Mouse (Mus musculus) mouse trophoblast stem cell (cell line): ENCODE measurements around the gene Nectin1.

Experiments
- in situ Hi-C, 2 experiments: fragments of 300-500 bp; cut with MseI, MboI; formaldehyde crosslinking; loops; 2 replicates in 1 of 2; 3 replicates in 1 of 2; pipeline ENCODE4 v1.15.1; 2025

Gene Nectin1

DNA sequence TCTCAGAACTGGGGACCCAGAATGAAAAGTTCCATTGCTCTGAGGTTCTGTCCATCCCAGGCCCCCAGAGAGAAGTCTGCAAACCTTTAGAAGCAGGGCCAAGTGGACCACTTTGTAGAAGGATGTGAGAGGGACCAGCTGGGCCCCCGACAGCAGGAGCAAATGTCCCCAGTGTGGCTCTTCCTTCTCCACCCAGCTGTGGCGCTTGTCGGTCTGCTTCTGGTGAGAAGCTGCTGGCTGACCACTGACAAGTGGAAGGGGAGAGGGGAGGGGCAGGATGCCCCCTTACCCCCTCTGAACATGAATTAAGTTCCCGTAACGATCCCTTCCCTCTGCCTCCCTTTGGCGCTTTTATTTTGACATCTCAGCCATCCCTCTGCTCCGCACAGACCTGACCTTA lies 54.0 kb downstream of the Nectin1 start:
- in situ Hi-C loops = no loop called here

DNA sequence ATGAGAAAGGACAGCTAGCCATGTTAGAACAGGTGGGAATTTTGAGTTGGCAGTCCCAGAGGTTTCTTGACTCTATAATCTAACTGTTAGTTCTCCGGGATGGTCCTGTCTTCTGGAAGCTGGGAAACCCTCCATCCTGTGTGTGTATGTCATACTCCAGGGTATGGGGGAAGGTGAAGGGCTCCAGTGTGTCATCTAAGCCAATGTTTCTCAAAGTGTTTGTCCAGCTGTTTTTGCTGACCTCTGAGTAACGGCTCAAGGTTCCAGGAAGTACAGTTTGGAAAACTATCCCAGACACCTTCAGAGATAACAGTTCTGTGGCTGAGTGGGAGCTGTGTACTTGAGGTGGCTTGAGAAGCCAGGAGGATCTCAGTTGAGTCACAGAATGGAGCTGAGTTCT lies 56.7 kb downstream of the Nectin1 start:
- in situ Hi-C loops = loop anchor here in 1 of 2 experiments (25.0 kb wide), 1 partner anchor 463 kb away; no protein-coding TSS in a partner anchor

DNA sequence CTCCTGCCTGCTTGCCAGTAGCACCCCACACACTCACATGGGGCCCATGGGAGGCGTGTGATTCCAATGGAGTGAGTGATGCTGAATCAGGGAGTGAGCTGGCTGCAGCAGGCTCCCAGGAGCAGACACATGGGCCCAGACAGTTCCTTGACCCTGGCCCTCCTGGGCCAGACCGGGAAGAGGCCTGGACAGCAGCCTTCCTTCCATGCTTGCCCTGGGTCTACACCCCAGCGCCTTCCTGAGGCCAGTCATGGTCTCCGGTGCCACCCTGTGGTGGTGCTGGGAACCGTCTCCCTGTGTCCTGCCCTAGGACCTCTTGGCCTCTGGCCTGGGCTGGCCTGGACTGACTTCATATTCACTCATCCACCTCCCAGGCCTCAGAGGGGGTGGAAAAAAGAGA lies 58.1 kb downstream of the Nectin1 start:
- in situ Hi-C loops = loop anchor here in 1 of 2 experiments (25.0 kb wide), 1 partner anchor 465 kb away; no protein-coding TSS in a partner anchor

DNA sequence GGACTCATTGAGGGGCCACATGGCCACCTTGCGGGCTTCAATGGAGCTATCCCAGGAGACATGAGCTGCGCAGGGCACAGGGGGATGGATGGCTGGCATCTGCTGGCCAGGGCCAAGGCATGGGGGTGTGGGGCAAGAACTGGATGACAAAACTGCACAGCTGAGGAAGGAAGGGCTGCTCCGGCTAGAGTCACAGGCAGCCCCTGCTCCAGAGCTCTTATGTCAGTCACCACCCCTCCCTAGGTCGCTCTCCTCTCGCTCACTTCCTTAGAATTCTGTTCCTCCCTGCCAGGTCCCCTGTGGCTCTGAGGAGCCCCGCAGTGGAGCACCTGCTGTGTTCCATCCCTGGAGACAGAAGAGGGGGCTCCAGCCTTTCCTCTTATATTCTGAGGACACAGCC lies 63.8 kb downstream of the Nectin1 start:
- in situ Hi-C loops = loop anchor here in 1 of 2 experiments (25.0 kb wide), 1 partner anchor 470 kb away; no protein-coding TSS in a partner anchor

DNA sequence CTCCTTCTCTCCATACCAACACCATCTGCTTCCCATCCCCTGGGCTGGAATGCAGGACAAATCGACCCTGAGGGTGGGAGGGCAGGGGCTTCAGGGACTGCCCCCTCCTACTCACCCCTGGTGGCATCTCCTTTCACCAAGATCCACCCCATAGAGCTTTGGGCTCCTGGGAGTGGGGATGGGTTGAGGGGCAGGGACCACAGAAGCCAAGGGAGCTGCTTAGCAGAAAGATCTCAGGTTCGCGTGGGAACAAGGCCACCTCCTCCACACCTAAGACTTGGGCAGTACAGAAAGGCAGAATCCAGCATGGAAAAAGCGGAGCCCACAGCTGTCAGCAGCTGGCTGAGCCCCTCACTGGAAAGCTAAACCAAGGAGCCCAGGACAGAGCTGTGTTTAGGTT lies 64.3 kb downstream of the Nectin1 start:
- in situ Hi-C loops = loop anchor here in 1 of 2 experiments (25.0 kb wide), 1 partner anchor 471 kb away; no protein-coding TSS in a partner anchor

DNA sequence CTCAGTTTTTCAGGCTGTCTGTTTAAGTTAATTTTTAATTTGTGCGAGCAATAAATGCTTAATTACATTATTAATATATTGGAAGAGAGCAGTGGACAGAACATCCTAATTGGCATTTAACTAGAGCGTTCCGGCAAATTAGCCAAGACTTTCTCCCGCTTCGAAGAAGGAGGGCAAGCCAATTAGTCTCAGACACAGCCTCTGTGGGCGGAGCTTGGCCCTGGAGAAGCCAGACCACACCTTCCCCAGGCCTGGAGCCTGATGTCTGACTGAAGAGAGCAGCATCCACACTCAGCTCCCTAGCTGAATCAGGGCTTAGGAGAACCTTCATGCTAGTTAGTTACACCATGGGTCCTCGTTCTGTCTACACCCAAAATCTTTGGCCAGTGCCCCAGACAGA lies 64.8 kb downstream of the Nectin1 start:
- in situ Hi-C loops = loop anchor here in 1 of 2 experiments (25.0 kb wide), 1 partner anchor 471 kb away; no protein-coding TSS in a partner anchor

DNA sequence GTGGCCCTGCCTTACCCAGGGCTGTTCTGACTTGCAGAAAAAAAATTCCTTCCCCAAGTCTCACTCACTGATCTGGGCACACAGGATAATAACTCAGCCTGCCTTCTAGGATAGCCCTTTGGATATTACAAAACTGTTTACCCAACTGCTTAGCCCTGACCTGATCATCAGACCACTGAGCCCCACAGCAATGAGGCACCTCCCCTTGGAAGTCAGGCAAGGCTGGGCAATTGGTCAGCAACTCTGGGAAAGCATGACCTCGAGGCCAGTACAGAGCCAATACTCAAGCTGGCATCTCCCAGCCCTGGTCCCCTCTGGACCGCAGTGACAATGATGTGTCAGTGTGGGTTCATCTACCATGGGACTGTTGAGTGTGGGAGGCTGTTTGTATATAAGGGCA lies 69.4 kb downstream of the Nectin1 start:
- in situ Hi-C loops = loop anchor here in 1 of 2 experiments (25.0 kb wide), 1 partner anchor 476 kb away; no protein-coding TSS in a partner anchor

DNA sequence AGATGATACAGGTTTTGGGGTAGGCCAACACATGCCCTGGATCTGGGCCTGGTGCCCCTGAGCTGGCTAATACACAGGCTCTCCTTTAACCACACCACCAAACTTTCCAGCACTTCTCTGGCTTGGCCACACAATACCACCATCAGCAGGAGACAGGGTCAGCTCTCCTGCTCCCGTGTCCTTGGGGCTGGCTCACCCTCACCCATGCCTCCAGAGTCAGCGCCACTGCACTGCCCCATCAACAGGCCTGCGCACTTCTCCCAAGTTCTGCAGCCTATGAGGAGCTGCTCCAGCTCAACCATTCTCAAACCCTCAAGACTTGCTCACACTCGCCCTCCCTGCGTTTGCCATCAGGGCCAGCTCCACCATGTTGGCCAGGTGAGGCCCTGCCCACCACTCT lies 78.4 kb downstream of the Nectin1 start:
- in situ Hi-C loops = loop anchor here in 1 of 2 experiments (25.0 kb wide), 1 partner anchor 485 kb away; no protein-coding TSS in a partner anchor

DNA sequence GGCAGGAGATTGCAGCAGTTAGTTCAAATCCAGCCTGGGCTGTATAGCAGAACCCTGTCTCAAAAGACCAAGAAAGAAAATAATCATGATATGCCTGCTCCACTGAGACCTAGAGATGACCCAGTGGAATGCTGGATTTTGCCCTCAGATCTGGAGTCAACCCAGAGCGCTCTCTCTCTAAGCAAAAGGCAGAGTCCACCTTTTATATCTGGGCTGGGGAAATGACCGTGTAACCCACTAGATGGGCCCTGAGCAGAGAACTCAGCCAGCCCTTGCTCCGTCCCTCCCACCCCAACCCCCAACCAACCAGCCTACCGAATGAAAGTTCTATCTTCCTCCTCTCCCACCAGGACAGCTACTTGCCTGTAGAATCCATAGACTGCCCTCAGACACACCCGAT lies 81.4 kb downstream of the Nectin1 start:
- in situ Hi-C loops = no loop called here

DNA sequence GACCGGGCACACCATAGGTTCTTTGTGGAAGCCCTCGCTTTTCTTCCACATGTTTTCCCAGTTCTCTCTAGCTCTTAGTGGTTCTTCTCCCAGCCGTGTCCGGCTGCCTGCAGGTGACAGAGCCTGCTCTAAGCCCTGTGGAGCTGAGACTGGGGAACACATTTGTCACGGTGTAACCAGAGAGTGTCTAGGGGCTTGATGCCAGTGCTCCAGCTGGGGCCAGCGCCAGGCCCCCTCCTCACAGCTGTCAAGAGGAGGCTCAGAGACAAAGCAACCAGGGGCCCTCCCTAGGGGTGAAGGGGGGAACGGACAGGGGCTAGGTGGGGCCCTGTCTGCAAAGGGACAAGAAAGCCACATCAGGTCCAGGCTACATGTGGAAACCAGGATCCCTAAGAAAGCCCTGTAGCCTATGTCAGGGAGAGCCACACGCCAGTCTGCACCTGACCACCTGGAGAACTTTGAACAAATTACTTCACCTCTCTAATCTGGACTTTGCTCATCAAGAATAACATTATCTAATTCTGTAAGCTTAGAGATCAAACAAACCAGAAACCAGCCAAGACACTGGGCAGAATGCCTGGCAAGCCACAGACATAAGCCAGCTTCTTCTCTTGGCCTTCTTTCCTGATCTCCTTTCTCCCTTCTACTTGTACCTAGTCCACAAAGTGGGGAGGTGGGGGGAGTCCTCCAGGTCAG lies 82.9 kb downstream of the Nectin1 start:
- in situ Hi-C loops = no loop called here

DNA sequence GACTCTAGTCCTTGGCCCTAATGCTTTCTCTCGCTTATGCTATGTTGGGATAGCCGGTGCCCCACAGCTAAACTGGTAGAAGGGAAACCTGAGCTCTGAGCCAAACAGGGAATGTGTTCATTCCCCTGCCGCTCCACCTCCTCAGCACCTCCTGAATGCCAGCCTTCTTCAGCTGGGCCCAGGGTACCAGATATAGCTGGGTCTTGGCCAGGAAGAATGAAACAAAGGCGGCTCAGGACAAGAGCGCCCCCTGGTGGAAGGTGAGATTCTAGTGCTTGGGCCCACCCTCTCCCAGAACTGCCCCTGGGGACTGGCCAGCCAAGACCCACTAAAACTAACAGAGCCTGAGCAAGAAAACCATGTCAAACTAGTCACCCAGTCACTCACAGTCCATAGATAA lies 83.8 kb downstream of the Nectin1 start:
- in situ Hi-C loops = no loop called here

DNA sequence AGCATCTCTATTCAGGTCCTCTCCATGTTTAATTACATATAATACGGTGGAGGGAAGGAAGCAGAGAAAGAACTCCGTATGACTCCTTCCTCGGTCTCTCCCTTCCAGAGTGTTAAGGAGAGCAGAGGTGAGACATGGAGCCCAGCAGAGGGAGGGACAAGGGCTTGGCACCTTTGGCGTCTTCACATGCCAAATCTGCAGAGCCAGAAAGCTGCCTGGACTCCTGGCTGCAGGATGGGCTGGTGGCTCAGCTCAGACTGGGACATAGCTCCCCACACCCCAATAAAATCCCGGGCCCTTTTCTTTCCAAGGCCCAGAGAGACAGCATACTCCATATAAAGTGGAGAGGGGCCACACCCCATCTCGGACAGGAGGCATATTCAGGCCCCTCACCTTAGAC lies 85.2 kb downstream of the Nectin1 start:
- in situ Hi-C loops = no loop called here

DNA sequence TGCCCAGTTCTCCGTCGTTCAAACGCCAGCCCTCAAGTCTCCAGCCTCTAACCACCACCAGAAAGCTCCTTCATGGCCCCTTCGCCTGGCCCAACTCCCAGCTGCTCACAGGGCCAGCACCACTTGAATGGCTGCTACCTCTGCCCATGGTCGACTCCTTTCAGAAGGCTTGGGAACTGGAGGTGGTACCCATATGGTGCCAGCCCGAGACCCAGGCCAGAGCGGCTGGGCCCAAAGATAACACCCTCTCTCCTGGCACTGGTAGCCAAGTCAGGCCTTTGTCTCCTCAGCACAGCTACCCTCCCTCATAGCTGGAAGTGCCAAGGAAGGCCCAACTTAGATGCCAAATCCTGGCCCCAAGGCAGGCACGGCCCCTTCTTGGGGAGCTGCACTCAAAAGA lies 89.4 kb downstream of the Nectin1 start:
- in situ Hi-C loops = no loop called here

DNA sequence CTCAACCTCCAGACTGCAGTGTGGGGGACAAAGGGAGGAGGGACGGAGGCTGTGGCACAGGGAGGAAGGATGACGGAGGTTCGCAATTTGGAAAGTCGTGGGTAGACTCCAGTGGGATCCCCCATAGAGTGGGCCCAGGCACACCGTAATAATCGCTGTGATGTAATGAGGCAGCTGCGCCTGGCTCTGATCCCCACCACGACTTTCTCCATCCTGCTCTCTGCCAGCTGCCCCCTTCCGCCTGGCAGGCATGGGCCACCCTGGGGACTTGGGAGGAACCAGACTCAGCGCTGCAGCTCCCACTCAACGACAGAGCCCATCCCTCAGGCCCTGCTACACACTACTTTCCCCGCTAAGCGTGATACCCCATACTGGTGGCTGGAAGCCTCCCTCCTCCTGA lies 90.5 kb downstream of the Nectin1 start:
- in situ Hi-C loops = no loop called here

DNA sequence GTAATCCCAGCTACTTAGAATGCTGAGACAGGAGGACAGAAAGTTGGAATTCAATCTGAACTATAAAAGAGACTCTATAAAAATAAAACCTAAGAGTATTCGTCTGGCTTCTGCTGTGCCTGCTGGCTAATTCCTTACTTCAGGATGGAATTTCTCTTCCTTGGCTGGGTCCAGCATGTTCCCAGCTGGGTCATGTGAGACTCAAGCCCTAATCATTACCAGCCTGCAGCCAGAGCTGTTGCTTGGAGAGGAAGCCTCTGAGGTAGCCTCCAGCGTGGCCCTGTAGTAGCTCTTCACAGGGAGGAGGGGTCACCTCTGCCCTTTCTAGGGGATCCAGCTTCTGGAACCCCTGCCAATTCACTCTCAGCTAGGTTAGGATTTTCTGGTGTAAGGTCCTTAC lies 94.8 kb downstream of the Nectin1 start:
- in situ Hi-C loops = no loop called here

DNA sequence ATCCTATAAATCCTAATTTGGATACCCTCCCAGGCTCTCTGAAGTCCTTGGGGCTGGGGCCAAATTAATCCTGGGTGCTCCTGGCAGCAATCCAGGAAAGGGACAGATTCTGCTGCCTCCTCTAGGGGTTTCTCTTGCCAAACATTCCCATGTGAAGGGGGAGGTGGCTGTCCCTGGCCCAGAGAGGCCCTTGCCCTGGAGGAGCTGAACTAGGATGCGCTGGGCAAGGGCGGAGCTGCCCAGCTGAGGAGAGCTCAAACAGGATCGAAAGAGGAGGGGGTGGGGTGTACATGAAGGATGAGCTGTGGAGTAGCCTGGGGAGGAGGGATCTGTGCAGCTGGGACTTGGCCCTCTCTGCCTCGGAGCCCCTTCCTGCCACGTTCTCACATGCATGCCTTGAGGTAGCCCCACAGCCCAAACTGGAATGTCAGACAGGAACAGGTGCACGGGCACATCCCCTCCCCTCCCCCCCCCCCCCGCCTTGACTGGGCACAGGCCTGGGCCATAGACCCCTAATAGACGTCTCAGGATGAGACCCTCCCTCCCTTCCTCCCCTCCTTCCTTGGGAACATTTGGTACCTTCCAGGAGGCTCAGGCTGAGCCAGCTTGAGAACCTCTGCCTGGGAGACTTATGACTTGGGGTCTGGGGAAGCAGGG lies 99.3 kb downstream of the Nectin1 start:
- in situ Hi-C loops = no loop called here

DNA sequence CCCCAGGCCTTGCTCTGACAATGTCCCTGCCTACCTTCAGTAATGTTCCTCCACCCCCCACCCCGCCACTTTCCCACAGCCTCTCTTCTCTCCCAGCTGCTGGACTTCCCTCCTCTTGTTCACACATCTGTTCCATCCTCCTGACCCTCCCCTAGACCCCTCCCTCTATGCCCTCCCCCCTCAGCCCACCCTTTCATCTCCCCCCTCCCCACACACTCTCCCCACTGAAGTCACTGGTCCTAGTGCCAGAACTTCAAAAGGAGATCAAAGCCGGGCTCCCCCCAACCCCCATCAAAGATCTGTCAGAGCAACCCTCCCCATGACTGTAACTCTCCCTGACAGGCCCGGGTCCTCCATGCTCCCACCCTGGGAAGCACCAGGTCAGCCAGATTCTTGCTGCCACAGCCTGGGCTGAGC lies 99.9 kb downstream of the Nectin1 start:
- in situ Hi-C loops = no loop called here

DNA sequence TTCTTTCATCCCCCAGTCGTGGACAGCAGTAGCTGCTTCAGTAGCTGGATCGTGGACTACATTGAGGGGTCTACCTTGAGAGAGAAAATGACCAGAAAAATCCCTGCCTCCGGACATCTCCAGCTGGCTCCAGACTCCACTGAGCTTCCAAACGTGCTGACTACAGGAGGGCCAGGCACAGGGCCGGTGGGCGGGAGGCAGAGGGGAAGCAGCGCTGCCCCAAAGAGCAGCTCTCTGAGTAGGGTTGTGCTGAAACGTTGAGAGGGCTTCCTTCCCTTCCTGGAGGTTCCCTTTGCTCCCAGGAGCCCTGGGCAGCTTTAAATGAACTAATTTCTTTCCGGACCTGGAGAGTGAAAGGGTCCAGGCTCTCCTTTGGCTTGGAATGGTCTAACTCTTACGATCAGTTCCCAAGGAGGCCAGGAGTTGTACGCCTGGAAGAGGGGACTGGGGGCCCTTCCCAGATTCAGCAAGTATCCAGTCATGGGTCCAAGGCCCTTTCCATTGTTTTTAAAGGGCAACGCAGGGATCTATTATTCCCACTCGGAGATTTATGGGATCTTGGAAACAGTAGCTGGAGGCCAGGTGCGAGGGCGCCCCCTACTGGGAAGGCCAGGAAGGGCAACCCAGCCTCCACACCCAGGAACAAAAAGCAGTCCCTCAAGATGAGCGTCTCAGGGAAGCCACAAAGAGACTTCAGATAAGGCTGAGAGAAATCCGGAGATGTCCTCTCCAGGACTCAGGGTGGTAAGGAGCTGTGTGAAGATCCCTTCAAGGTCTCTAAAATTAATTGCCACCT lies 102.1 kb downstream of the Nectin1 start:
- in situ Hi-C loops = no loop called here

DNA sequence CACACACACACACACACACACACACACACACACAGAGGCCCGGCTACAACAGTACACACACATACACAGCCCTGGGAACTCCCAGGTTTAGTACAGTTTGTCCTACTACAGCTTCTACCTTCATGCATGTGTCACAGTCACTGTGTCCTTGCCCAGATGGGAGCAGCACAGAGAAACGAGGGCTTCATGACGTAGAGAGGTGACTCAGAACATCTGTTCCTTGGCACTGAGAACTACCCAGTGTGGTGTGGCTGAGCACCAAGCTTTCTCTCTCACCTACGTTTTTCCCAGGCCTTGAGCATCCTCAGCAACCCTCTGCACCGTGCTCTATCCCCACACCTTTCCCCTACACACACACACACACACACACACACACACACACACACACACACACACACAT lies 104.1 kb downstream of the Nectin1 start:
- in situ Hi-C loops = no loop called here

DNA sequence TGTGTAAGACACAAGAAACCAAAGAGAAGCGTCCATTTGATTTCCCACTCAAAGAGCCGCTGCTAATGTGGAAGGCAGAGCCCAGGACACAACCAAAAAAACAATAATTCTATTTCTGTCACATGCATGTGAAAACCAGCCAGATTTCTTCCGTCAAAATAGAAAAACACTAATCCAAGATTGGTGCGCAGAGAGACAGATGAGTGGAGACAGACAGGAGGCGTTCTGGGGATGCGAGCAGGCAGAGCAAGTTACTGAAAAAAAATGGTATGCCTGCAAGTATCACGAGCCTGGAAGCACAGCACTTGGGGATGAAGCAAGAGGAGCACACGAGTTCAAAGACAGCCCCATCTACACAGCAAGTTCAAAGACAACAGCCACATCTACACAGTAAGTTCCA lies 106.5 kb downstream of the Nectin1 start:
- in situ Hi-C loops = no loop called here

DNA sequence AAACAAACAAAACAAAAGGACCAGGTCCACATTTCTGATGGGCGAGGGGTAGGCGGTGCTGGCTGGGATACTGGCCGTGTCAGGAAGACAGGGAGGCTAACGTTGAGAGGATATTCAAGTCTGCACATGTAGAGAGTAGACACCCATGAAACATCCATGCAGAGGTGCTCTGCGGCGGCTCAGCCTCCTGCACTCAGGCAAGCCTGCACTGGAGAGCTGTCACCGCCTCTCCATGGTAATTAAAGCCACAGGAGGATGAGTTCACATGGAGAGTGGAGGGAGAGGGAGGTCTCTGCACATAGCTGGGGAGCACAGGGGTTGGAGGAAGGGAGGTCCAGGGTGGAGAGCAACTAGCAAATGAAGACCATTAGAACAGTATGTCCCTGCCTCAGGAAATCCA lies 107.4 kb downstream of the Nectin1 start:
- in situ Hi-C loops = no loop called here

DNA sequence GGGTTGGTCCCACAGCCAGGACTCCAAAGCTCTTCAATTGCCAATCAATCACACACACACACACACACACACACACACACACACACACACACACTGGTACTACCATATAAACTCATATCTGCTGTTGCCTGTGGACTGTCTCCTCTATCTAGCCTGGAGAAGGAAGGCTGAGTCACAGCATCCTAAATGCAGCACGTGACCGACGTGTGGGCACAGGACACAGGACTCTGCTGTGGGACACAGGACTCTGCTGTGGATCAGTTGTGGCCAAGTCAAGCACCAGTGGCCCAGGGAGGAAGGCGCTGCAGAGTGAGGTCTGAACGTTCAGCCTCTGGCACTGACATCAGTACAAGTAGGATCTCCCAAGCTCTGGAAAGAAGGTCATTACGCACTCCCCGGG lies 112.1 kb downstream of the Nectin1 start:
- in situ Hi-C loops = no loop called here
